Mouse (Mus musculus) heart, postnatal 4 days (tissue): ENCODE measurements at regions not wholly inside any gene's neighbourhood (a gene's known extent, or its start where the extent isn't known, plus 50 kb on each side); places are given as distances from the start of the nearest gene placed in this dataset.
A peak's percentile ranks its signal among the peaks of the same experiment; 100 is the strongest.
"Not testable (repeated sequence)": the region's sequence is repeated elsewhere in the genome, so short reads cannot be mapped to it uniquely, and the experiment has no call there.

Experiments
- DNase-seq: peaks from one replicate; pipeline ENCODE4 v3.0.0; 2021

GRCm38 (mm10) chr5:129354877-129355276, 146.1 kb upstream of the Sfswap start:
- DNase-seq = no peak

- DNase-seq = no peak
These were observed 139.5 kb upstream of the Sfswap start for GRCm38 (mm10) chr5:129361527-129361926.

GRCm38 (mm10) chr5:129363189-129363588, 137.8 kb upstream of the Sfswap start:
- DNase-seq = no peak

- DNase-seq = no peak
These were observed 136.0 kb upstream of the Sfswap start for GRCm38 (mm10) chr5:129365026-129365425.

- DNase-seq = no peak
These were observed 133.8 kb upstream of the Sfswap start for GRCm38 (mm10) chr5:129367266-129367665.

- DNase-seq = no peak
These were observed 120.2 kb upstream of the Sfswap start for GRCm38 (mm10) chr5:129380861-129381260.

- no peak for DNase-seq
These were observed 116.0 kb upstream of the Sfswap start for GRCm38 (mm10) chr5:129384976-129385375.

- not testable (repeated sequence) for DNase-seq
These were observed 114.9 kb upstream of the Sfswap start for GRCm38 (mm10) chr5:129385965-129386643.

- DNase-seq = not testable (repeated sequence)
These were observed 114.3 kb upstream of the Sfswap start for GRCm38 (mm10) chr5:129386671-129387070.

- no peak for DNase-seq
These were observed 113.7 kb upstream of the Sfswap start for GRCm38 (mm10) chr5:129387301-129387700.

GRCm38 (mm10) chr5:129390921-129391371, 110.1 kb upstream of the Sfswap start:
- DNase-seq = no peak

- no peak for DNase-seq
These were observed 107.9 kb upstream of the Sfswap start for GRCm38 (mm10) chr5:129393150-129393549.

- no peak for DNase-seq
These were observed 107.3 kb upstream of the Sfswap start for GRCm38 (mm10) chr5:129393606-129394255.

- DNase-seq = no peak
These were observed 106.6 kb upstream of the Sfswap start for GRCm38 (mm10) chr5:129394416-129394815.

GRCm38 (mm10) chr5:129397311-129397710, 103.7 kb upstream of the Sfswap start:
- no peak for DNase-seq

GRCm38 (mm10) chr5:129406259-129406658, 94.8 kb upstream of the Sfswap start:
- DNase-seq = no peak

- peak; percentile 25 for DNase-seq
These were observed 91.5 kb upstream of the Sfswap start for GRCm38 (mm10) chr5:129409440-129410004.

GRCm38 (mm10) chr5:129412161-129412560, 88.9 kb upstream of the Sfswap start:
- DNase-seq = no peak

- DNase-seq = peak; percentile 54
These were observed 85.9 kb upstream of the Sfswap start for GRCm38 (mm10) chr5:129414960-129415706.

- no peak for DNase-seq
These were observed 84.6 kb upstream of the Sfswap start for GRCm38 (mm10) chr5:129416425-129416824.

- no peak for DNase-seq
These were observed 83.5 kb upstream of the Sfswap start for GRCm38 (mm10) chr5:129417516-129417915.

- DNase-seq = no peak
These were observed 80.0 kb upstream of the Sfswap start for GRCm38 (mm10) chr5:129420981-129421380.

- no peak for DNase-seq
These were observed 71.1 kb upstream of the Sfswap start for GRCm38 (mm10) chr5:129429897-129430296.
